Mouse (Mus musculus): ENCODE results near the gene Noc2l.

Noc2l gene

DNA sequence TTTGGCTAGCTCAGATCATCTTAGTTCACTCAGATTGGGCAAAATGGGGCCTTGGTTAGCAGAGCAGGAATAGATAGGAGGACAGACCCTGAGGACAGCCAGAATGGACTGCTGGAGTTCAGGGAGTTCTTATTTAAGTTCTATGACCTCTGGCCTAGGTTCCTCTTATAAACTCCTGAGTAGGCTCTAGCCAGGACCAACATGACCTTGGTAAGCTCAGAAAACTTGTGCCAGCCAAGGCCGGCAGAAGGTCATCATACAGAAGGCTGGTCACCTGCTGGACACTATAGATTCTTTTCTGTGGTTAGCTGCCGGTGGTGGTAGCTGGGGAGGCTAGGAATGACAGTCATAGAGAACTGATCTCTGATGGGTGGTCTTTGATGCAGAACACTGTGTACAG, 19.6 kb upstream of the Noc2l start:
- in situ Hi-C loops (cut with MboI, MseI) = no loop called here

DNA sequence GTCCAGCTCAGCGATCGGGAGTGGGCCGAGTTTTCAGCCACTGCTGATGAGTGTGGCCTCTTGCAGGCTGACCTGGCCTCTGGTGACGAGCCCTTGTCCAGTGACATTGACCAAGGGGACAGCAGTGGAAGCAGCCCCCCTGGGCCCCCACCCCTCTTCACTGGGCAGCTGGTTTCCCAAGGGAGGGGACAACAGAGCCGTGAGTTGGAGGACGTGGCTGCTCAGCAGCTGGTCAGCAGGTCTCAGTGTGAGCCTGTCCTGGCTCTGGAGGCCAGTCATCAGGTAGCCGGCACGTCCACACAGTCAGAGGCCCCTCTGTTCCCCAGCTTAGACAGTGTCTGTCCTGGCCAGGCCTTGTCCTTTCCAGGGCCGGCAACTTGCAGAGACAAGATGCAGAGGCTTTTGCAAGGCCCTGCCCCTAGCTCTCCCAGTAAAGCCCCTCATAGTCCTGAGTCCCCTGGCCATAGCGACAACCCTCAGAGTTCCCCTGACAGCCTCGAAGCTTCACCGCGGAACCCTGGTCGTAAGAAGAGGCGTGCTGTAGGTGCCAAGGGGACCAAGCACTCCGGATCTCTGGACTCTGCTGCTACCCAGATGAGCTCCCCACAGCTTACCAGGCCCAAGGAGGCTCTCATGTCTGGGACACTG, 18.7 kb upstream of the Noc2l start:
- in situ Hi-C loops (cut with MboI, MseI) = no loop called here

DNA sequence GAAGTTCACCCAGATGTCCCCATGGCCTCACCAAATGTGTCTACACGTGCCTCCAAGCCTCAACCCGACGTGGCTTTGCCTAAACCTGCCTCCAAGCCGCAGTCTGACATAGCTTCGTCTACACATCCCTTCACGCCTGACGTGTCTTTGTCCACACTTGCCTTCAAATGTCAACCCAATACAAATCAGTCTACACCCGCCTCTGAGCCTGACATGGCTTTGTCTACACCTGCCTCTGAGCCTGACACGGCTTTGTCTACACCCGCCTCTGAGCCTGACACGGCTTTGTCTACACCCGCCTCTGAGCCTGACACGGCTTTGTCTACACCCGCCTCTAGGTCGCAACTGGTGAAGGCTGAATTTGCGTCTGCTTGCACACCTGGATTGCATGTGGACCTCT, 18.0 kb upstream of the Noc2l start:
- in situ Hi-C loops (cut with MboI, MseI) = no loop called here

DNA sequence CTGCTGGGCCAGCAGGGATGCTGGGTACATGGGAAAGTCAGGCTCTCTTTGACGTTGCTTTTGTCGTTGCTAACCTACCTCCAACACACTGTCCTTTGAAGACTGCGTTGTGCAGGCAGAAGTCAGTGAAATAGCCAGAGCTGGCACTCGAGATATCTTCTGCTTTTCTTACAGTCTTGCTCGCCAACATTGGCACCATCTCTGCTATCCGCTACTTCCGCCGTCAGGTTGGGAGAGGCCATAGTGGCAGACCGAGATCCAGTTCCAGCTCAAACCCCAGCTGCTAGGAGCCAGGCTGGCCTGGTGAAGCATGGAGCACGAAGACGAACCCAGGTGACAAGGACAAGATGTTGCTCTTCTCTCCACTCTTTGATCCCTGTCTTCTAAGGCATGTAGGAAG, 15.9 kb upstream of the Noc2l start:
- in situ Hi-C loops (cut with MboI, MseI) = loop anchor here (10.0 kb wide), 2 partner anchors 55 to 315 kb away; no protein-coding TSS in a partner anchor

DNA sequence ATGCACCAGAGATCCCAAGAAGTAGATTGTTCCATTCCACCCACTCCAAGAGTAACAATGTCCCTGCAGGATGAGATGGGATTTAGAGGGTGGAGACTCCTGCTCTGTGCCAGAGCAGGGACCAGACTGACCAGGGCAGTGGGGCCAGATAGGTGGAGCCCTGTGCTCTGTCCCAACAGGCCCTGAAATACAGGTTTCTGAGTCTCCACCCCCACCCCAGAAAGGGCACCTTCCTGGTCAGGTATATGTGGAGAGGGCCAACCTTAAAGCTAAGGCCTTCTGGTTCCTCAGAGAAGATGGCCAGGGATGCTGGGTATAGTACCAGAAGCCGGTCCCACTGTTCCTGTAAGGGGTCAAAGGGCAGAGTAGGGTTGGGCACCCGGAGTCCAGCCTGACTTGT, 11.5 kb upstream of the Noc2l start:
- in situ Hi-C loops (cut with MboI, MseI) = loop anchor here (10.0 kb wide), 2 partner anchors 59 to 319 kb away; no protein-coding TSS in a partner anchor

DNA sequence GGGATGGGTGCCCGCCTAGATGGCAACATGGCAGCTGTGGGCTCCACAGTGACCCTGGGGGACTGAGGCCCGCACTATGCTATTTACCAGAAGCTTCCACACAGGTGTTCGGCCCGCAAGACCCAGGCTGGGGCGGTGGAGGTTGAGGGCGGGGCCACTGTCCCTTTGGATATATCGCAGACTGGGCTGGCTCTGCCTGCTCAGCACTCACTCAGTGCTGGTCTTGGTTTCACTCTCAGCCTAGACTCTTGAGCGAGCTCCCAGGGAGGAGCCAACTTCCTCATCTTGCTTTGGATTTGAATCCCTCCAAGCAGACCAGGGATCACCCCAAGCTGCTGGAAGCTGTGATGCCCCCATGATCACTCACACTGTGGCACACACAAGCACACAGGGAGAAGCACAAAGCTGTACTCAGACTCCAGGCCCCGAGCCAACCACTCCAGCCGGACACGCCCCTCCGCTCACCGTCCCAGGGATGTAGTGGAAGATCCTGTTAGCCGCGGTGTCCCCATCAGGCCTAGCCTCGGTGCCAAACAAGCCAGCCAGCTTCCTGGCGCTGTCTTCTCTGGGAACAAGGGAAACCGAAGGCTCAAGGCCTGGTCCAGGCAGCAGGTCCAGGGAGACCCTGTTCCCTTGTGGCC, 7.9 kb upstream of the Noc2l start:
- in situ Hi-C loops (cut with MboI, MseI) = loop anchor here (5.0 to 10.0 kb wide), 3 partner anchors 63 to 323 kb away; no protein-coding TSS in a partner anchor

DNA sequence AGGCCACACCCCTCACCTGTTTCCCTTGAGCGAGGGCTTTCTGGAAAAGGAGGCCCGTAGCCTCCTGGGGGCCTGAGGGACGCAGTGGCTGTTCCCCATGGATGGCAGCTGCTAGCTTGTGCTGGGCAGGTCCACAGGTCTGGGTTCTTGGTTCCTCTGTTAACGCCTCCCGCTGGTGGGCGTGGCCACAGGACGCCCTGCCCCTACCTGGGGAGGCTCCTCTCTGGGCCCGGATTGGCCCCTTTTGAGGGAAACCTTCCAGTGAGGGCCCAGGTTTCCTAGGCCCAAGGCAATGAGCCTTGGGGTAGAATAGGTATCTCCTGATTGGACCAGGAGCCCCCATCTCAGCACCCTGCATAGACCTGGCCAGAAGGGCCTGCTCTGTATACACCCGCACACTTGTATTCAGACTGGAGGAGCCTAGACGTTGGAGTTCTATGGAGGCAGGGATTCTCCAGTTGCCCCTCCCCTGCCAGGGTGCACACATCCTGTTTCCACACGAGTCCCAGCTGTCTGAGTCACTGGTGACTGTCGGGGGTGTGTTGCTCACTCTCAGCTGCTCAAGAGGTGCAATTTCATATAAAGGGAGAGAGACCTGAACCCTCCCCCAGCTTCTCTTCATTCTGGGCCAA, 7.3 kb upstream of the Noc2l start:
- in situ Hi-C loops (cut with MboI, MseI) = loop anchor here (5.0 to 10.0 kb wide), 3 partner anchors 64 to 324 kb away; no protein-coding TSS in a partner anchor

DNA sequence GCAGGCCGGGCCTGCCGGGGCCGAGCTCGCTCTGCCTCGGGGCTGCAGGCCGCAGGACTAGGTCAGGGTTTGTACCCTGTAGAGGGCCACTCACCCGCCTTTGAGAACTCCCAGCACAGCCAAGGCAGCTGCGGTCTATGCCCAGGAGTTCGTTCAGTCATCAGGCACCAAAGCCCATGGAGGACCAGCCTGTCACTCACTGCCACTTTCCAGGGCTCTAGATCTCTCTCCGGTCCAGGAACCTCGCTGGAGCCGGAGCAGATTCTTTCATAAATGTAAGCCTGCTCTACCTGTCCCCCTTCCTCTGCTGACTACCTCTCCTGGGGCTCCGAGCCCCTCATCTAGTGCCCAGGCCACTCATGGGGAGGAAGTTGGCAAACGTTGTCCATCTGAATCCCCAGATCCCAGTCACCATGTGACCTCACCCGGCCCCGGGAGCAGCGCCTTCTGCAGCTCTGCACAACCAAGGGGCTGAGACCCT, 1.7 kb upstream of the Noc2l start:
- in situ Hi-C loops (cut with MboI, MseI) = no loop called here

DNA sequence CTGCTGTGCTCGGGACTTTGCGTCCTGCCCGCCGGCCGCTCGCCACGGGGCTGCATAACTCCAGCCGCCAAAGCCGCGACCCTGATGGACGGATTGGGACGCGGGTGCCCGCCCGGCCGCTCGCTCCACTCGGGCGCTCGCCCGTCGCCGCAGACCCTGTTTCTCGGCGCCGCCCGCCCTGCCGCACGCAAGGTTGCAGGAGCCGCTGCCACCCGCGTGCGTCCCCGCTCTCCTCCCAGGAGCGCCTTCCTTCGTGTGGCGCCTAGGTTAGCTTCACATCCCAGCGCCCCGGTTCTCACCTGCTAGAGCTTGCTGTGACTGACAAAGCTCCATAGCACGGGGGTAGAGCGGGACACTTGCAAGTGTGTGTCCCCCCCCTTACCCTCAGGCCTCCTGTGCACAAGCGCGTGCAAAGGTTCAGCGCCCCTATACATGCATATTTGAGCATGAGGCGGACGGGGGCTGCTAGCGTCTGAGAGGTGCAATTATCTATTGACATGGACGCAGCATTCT, 1.1 kb upstream of the Noc2l start, which contains the start of gene Plekhn1:
TSS of gene Plekhn1 (minus strand) at position 157 of the 513 bp plus-strand sequence.
- in situ Hi-C loops (cut with MboI, MseI) = no loop called here

DNA sequence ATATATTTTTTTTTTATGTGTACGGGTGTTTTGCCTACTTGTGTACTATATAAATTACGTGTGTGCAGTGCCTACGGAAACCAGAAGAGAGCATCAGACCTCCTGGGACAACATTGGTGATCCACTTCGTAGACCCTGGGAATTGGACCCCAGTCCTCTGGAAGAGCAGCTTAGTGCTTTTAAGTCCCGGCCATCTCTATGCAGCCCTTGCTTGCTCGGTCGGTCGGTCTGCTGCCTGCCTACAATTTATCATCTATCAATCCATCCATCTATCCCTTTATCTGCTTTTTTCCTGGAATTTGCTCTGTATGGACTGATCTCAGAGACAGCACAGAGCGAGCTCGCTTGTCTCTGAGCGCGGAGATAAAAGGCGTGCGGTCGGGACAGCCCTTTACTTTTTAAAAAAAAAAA, 445 bp upstream of the Noc2l start:
- in situ Hi-C loops (cut with MboI, MseI) = no loop called here

DNA sequence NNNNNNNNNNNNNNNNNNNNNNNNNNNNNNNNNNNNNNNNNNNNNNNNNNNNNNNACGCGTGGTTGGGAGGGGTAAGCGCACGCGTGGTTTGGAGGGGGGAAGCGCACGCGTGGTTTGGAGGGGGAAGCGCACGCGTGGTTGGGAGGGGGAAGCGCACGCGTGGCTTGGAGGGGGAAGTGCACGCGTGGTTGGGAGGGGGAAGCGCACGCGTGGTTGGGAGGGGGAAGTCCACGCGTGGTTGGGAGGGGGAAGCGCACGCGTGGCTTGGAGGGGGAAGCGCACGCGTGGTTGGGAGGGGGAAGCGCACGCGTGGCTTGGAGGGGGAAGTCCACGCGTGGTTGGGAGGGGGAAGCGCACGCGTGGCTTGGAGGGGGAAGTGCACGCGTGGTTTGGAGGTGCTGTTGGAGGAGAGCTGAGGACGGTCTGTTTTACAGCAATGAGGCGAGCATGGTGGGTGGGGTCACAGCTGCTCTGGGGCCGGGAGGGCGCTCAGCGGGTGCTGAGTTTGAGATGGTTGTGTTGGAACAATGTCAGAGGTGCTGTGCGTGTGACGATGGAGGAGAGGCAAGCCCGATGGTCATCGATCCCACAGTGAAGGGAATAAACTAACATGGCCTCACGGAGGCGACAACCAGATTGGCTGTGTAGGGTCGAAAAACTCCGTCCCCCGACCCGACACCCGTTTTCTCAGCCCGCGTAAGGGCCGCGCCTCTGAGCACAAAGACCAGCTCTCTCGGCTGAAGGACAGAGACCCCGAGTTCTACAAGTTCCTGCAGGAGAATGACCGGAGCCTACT, 1.0 kb downstream of the Noc2l start:
- in situ Hi-C loops (cut with MboI, MseI) = no loop called here

DNA sequence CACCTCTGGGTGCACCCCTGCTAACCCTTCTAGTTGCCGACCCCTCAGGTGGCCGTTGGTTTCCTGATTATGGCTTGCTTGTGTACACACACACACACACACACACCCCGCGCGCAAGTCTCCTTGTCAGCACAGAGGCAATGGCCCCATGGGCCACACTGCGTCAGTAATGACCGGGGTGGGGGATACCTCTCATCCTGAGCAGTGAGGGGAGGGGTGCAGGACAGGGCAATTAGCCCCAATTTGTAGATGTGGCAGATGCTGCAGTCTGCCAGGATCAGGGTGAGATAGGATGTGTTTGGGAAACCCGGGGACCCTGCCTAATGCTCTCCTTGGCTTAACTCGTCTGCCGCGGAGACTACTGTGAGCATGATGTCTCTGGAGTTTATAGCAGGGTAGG, 13.8 kb downstream of the Noc2l start:
- in situ Hi-C loops (cut with MboI, MseI) = no loop called here

DNA sequence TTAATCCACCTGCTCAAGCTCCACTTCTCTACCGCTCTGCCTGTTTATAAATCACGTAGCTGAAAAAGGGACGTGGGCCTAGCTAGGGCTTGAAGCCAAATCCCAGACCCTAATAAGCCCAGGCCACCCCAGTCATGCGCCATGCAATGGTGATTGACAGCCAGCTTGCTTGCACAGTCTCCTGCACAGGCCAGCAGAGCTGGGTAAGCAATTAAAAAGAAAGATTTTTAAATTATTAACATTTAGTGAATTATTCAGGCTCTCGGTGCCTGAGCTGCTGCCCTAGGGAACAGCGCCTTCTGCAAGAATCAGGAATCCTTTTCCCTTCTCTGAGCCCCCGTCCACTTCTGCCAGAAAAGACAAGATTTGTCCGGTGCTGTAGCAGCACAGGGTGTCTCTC, 15.3 kb downstream of the Noc2l start:
- in situ Hi-C loops (cut with MboI, MseI) = no loop called here

DNA sequence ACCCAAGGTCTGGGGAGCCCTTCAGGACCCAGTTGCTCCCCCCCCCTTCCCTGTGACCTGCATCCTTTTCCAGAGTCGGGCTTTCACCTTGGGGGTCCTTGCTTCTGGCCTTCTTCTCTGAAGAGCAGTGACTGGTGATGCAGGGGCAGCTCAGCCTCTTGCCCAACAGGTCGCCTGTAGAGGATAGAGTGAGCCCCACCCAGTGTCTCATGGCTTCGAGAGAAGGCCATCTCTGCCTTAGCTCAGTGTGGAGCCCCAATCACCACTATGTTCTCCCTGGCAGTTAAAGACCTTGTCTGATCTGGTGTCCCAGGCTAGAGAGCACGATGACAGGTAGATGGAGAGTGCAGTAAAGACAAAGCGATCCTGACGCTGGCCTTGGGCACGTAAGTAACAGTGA, 16.3 kb downstream of the Noc2l start:
- in situ Hi-C loops (cut with MboI, MseI) = no loop called here

DNA sequence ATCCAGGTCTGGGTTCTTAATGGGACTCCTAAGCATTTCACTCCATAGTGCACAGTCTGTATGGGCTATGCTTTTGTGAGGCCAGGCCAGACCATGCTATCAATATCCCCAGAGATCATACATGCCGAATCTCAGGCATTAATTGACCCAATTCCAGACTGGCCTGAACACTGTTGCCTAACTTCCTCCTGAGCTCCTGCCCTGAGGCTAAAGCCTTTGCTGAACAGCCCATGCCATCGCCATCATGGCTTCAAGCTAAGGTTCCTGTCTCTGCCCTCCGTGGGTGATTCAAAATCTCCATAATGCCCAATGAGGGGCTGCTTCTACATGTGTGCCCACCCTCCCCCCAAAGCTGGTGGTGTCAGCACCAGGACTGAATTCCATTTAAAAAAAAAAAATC, 16.8 kb downstream of the Noc2l start:
- in situ Hi-C loops (cut with MboI, MseI) = no loop called here

DNA sequence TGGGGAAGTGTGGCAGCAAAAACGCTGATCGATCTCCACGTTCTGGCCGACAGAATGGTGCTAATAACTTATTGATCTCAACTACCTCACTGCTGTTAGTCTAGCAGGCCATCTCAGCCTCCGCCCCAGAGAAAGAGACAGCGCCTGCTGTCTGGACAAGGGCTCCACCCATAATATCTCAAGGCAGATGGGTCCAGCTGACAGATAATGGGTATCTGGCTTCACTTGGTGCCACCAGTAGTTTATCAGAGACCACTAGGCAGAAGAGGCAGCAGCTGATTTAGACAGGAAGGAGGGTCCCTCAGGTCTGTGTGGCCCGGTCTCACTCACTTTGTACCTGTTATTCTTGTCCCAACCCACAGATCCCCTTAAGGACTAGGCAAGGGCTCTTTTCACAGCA, 17.2 kb downstream of the Noc2l start:
- in situ Hi-C loops (cut with MboI, MseI) = no loop called here

DNA sequence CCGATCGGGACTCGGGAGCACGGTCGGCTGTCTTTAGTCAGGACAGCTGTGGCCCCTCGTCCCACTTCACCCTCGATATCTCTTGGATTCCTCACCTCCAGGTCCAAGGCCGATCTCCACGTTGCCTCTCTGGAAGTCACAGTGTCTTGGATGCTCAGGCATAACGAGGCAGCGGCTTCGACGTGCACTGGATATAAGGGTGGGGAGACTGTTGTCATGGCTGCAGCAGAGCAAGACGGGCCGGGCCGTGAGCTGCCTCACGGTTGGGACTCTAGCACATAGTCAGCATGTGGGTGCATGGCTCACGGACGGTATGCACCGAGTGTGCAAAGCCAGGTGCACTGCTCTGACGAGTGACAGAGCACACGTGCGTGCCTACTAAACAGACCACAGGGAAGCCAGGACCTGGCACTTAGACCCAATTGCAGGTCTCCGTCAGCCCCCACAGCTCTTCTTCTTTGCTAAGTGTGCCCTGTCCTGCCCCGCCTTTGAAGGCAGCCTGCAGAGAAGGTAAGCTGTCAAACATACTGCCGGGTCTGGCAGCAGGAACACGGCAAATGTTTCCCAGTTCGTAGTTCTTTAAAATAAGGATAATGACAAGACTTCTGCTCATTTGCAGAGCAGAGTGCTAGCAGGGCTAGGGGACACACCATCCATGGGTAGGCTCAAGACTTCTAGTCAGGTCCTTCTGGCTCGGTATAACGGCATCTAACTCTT, 18.7 kb downstream of the Noc2l start:
- in situ Hi-C loops (cut with MboI, MseI) = no loop called here

DNA sequence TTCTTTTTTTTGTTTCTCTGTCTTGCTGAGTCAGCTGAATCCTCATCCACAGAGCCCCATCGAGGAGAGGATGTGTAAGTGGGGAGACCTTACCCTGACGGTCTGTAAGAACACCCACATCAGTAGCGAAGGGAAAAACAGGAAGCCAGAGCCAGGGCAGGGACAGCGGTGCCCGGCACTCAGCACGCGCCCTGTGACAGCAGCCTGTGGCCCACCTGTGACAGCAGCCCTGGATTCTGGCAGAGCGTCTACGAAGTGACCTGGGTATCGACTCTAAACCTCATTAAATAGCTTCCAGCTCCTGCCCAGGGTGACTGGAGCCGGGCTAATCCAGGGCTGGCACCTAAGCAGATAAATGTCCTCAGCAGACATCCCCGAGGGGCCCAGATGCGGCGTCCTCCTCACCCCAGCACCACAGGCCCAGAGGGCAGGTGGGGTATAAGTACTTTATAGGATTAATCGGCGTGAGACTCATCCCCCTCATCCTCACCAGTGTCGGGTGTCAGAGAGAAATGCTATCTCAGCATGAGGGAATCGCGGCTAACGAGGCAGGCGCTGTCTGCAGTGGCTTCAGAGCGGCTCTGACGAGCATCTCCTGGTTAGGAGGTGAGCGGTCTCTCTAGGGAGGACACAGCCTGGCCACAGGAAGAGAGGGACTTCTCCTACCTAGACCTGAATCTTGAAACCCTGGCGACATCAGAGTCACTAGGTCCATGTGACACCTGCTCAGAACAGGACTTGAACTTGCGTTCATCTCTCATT, 19.4 kb downstream of the Noc2l start, which contains the start of gene Samd11:
TSS of gene Samd11 (minus strand) at position 580 of the 762 bp plus-strand sequence.
- in situ Hi-C loops (cut with MboI, MseI) = no loop called here
